Mouse (Mus musculus): Measurements from ENCODE around the gene A730061H03Rik. TPM values are rescaled to one million over a fixed set of nuclear protein-coding genes. Genes with fewer than 3 reads are reported as not detected.

A730061H03Rik gene
- total RNA-seq, 2 experiments from 2014 or later, result not detected

GRCm38 (mm10) chr14:55581981-55582681, 21.9 kb upstream of the A730061H03Rik start:
- no peak for DNase-seq (ENCODE audit: low spot score in 2 of 2)

DNA sequence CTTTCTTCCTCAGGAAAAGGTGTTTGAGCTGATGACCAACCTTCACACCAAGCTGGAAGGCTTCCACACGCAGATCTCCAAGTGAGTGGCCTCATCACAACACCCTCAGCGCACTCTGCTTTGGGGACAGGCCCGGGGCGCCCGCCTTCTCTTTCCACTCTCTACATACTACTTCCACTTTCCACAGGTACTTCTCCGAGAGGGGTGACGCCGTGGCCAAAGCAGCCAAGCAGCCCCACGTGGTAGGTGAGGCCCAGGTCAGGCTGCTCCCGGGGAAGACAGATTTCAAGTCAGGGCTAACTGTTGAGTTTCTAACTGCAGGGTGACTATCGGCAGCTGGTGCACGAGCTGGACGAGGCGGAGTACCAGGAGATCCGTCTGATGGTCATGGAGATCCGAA, 20.5 kb upstream of the A730061H03Rik start:
- no peak for DNase-seq (ENCODE audit: low spot score in 2 of 2)

- DNase-seq (ENCODE audit: low spot score in 2 of 2), result no peak
Measured at GRCm38 (mm10) chr14:55579511-55580496, 19.6 kb upstream of the A730061H03Rik start.

DNA sequence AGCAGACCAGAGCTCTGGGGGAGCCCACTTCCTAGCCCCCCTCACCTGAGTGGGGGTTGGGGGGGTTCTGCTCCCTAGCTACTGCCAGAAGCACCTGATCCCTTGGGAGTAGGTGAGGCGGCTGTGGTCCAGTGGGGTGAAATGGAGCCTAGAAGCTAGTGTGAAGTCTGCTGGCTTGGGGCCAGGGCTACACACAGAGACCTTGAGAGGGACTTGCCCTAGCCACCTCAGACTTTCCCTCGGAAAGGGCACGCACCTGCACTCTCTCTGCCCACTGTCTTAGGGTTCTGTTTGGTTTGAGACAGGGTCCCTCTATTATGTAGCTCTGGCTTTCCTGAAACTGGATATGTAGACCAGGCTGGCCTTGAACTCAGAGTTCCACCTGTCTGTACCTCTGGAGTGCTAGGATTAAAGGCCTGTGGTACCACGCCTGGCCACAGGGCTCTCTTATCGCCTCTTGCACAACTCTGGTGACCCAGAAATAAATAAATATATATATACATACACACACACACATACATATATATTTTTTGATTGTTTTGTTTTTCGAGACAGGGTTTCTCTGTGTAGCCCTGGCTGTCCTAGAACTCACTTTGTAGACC, 18.6 kb upstream of the A730061H03Rik start:
- DNase-seq (ENCODE audit: low spot score in 2 of 2), result no peak

GRCm38 (mm10) chr14:55577871-55578667, 17.9 kb upstream of the A730061H03Rik start, which contains the start of gene Psme1:
Gene Psme1, plus strand, starts transcription at chr14:55578123.
- DNase-seq (ENCODE audit: low spot score in 2 of 2), result peak; percentile 43 to 64

- DNase-seq (ENCODE audit: low spot score in 2 of 2), result peak; percentile 32 to 39
Measured at GRCm38 (mm10) chr14:55576376-55576775, 16.2 kb upstream of the A730061H03Rik start.

- no peak for DNase-seq (ENCODE audit: low spot score in 2 of 2)
Measured at GRCm38 (mm10) chr14:55575711-55576110, 15.5 kb upstream of the A730061H03Rik start.

DNA sequence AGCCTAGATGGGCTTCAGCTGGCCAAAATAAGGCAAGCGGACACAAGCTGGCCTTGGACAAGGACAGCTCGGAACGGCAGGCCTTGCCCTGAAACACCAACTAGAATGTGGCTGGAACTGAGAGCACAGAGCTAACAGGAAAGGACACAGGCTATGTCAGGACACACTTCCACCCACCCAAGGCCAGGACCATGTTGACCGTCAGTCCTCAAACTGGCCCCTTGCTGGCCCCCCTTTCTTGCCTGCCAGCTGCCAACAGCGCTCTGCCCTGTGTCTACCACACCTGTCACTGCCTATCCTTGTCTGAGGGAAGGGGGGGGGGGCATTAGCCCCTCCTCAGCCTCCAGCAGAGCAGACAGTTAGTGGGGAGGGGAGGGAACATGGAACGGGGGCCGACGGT, 15.1 kb upstream of the A730061H03Rik start, which contains the start of gene Fitm1:
TSS of gene Fitm1 (plus strand) at position 316 of the 400 bp plus-strand sequence.
- DNase-seq (ENCODE audit: low spot score in 2 of 2), result no peak

GRCm38 (mm10) chr14:55571760-55572159, 11.6 kb upstream of the A730061H03Rik start:
- DNase-seq (ENCODE audit: low spot score in 2 of 2), result no peak

DNA sequence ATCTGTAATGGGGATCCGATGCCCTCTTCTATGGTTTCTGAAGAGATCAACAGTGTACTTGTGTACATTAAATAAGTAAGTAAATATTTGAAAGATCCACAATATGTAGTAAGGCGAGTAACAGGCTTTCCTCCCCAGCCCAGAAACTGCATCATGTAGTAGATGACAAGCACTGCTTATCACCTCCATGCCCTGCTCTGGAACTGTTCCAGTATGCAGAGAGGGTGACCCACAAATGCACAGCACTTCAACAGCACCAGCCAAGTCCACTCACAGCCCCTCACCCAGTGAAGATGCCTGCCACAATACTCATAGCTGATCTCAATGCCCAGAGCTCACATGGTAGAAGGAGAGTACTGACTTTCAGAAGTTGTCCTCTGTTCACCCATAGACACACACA, 10.4 kb upstream of the A730061H03Rik start:
- DNase-seq (ENCODE audit: low spot score in 2 of 2), result no peak

GRCm38 (mm10) chr14:55567496-55567895, 7.3 kb upstream of the A730061H03Rik start:
- no peak for DNase-seq (ENCODE audit: low spot score in 2 of 2)

DNA sequence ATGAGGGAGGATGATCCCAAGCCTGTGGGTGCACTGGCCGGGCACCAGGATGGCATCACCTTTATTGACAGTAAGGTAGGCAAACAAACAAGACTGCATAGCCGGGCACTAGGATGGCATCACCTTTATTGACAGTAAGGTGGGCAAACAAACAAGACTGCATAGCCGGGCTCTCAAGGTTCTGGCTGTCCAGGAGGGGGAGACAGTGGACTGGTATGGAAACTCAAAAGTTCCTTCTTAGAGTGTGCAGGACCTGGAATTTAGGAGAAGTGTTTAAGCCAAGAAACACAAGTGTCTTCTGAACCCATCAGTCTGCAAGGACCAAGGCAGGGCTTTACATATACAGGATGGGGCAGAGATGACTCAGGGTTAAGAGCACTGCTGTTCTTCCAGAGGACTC, 5.5 kb upstream of the A730061H03Rik start:
- DNase-seq (ENCODE audit: low spot score in 2 of 2), result no peak

GRCm38 (mm10) chr14:55563249-55563648, 3.0 kb upstream of the A730061H03Rik start:
- DNase-seq (ENCODE audit: low spot score in 2 of 2), result no peak

GRCm38 (mm10) chr14:55561860-55562259, 1.7 kb upstream of the A730061H03Rik start:
- DNase-seq (ENCODE audit: low spot score in 2 of 2), result no peak

DNA sequence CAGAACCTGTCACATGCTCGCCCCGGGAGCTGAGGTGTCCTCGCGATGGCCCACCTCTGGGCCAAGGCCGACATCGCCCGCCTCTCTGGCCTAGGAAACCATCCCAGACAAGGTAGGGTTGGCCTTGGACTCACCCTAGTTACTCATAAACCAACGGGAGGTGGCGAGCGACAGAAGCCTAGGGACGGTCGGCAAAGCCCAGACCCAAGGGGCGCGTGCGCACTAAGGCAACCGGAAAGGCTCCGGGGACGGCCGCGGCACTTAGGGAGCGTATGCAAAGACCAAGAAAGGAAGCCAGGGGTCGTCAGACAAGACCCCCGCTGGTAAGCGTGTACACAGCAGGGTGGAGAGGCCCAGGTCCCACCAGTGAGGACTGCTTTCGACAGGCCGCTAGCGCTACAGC, 406 bp downstream of the A730061H03Rik start, which contains the start of gene Dcaf11:
TSS of gene Dcaf11 (plus strand) at position 208 of the 403 bp plus-strand sequence.
- DNase-seq (ENCODE audit: low spot score in 2 of 2), result peak; percentile 82 to 88

DNA sequence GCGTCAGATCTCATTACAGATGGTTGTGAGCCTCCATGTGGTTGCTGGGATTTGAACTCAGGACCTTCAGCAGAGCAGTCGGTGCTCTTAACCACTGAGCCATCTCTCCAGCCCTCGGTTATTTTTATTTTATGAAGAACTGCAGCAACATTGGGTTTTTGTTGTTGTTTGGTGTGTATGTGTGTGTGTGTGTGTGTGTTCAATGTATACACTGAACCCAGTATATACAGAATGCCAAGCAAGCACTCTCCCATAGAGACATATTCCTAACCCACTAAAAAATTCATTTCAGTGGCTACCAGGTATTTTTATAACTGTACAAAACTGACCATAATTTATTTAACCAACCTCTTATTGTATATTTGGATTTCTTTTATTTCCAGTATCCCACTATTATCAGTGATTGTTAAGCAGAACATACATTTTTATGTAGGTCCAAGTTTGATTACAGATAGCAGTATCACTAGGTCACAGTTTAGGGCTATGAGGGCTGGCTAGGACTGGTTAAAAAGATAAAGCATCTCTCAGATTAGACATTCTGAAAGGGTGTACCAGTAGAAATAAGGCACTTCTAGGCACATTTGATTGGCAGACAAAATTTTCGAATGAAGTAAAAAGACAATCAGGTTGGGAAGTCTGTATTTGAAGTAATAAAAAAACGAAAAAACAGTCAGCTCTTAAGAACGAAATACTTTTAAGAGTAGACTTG, 1.3 kb downstream of the A730061H03Rik start:
- DNase-seq (ENCODE audit: low spot score in 2 of 2), result no peak

- no peak for DNase-seq (ENCODE audit: low spot score in 2 of 2)
Measured at GRCm38 (mm10) chr14:55557587-55557986, 2.6 kb downstream of the A730061H03Rik start.

- peak; percentile 73 to 77 for DNase-seq (ENCODE audit: low spot score in 2 of 2)
Measured at GRCm38 (mm10) chr14:55557003-55557402, 3.2 kb downstream of the A730061H03Rik start.

DNA sequence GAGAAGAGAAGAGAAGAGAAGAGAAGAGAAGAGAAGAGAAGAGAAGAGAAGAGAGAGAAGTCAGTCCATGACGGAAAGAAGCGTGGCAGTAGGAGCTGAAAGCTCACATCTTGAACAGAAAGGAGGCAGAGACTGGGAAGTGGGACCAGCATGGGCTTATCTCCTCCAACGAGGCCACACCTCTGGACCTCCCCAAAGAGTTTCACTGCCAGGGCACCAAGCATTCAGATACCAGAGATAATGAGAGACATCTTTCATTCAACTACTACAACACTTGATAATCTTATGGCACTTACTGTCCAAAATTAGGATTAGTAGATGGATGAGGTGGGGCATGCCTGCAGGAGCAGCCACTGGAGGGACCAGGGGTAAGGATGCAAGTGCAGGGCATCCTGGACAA, 4.4 kb downstream of the A730061H03Rik start:
- no peak for DNase-seq (ENCODE audit: low spot score in 2 of 2)

DNA sequence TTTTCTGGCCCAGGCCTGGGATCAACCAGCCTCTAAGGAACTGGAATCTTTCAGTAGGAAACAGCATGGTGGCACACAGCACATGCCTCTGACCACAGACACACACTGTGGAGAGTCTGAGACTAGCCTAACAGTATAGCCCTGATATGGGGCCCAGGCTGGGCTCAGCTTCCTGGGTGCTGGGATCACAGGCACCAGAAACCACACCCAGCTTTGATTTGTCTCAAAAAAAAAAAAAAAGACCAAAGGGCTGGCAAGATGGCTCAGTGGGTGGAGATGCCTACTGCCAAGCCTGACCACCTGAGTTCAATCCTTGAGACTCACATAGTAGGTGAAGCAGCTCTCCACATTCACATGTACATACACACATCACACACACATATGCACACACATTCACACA, 5.6 kb downstream of the A730061H03Rik start:
- DNase-seq (ENCODE audit: low spot score in 2 of 2), result no peak
